Mouse (Mus musculus): Measurements from ENCODE around the gene Rab3ip.

GRCm38 (mm10) chr10:116908901-116909642, 41.5 kb downstream of the Rab3ip start:
- TF ChIP-seq EP300 (optimal IDR thresholded peaks at IDR 0.05), result no peak
- TF ChIP-seq CTCF (IDR thresholded peaks at IDR 0.05; ENCODE audit: low read depth), result no peak
